Mouse (Mus musculus): ENCODE data around the gene Slc41a1. TPM values are rescaled to one million over a fixed set of nuclear protein-coding genes. Genes with fewer than 3 reads are reported as not detected.

Slc41a1 gene
- total RNA-seq, 2 experiments from 2014 or later = 0.96 TPM; not detected in 1

DNA sequence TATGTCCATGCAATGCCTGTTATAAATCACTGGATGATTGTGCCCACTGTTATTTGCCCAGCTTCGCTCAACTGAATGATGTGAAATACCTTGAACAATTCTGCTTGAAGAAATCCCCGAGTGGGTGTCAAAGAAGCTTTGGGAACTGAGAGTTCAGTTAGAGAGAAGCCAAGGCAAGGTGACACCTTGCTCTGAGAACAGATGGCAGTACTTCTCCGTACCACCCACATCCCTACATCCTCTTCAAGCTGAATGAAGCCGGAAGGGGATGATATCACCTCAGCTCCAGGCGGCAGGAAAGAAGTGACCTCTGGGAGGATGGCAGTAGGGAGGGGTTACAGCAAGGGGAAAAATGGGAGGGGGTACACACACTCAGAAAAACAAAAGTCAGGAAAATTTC, 3.7 kb upstream of the Slc41a1 start:
- no peak for ATAC-seq (replicated peaks; ENCODE audit: low FRiP score, poor library complexity, severe bottlenecking)

DNA sequence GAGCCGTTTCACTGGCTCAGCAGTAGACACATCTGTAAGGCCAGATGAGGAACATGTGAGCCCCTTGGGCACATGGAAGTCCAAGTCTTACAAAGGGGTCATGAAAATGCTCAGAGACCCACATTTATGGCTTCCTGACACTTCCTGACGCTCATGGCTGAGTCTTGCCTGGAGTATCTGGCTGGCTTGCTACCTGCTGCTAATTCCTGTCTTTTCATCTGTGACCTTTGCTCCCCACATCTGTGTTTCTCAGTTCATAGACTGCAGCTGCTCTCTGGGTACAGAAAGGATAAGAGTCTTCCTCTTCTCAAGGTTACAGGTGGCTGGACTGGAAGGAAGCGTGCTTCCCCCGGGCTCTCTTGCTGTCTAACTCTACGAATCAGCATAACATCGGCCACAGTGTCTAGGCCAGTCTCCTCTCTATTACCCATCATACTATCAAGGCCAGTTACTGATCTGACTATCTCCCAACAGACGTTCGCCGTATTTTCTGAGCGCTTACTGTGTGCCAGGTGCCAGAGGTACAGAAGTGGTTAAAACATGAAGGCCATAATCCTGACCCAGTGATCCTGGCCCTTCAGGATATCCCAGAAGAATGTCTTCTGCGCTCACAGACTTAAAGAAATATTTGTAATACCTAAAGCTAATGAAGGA, 2.6 kb upstream of the Slc41a1 start:
- ATAC-seq (replicated peaks; ENCODE audit: low FRiP score, poor library complexity, severe bottlenecking) = no peak

DNA sequence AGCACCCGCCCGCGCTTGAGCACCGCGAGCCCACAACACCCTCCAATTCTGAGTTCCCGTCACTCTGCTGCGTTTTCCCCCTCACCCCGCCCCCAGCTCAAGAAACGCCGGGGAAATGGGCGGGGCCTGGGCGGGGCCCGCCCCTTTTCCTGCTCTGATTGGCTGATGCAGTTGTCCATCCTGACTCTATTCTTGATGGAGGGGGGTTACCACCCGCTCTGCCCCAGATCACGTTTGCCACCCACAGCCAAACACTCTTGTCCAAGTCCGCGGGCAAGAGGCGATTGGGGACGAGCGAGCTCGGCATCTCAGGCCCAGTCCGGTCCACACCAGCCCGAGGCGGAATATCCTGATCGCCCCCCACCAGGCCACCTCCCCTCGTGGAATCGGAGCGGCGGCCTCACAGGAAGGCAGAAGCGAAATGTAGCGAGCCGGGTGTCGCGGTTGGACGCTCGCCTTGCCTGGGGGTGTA, 530 bp downstream of the Slc41a1 start:
- peak; percentile 82 for ATAC-seq (replicated peaks; ENCODE audit: low FRiP score, poor library complexity, severe bottlenecking)

DNA sequence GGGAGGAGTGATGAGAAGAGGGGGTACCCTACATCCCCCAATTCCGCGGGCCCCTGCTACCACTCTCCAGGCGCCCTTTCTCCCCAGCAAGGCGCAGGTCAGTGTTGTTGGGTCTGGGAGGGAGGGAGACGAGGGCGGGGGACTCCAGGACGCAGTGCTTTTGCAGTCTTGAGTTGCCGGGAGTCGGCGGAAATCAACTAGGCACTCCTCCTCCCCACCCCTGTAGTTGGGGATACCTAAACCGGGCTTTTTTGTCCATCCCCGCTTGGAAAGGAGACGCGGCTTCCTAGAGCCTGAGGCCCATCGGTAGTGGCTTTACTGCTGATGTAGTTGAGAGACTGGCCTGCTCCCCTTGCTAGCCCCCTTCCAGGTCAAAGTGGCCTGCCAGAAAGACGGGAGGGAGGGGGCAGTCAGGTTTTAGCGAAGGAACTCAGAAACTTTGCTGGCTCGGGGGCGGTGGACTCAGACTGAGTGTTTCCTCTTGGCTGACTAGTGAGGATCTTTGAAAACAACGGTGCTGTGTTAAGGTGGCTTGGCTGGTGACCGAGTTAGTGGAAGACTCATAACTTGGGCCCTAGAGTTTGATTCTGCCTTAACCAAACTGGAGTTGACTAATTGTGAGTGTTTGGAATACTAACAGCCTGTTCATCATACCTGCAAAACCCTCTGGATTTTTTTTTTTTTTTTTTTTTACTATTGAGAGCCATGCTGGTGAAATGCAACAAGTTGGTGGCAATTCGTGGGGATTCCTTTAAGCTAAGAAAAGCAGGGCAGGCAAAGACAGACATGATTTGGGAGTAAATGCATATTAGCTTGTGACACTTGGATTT, 1.2 kb downstream of the Slc41a1 start:
- ATAC-seq (replicated peaks; ENCODE audit: low FRiP score, poor library complexity, severe bottlenecking) = no peak

DNA sequence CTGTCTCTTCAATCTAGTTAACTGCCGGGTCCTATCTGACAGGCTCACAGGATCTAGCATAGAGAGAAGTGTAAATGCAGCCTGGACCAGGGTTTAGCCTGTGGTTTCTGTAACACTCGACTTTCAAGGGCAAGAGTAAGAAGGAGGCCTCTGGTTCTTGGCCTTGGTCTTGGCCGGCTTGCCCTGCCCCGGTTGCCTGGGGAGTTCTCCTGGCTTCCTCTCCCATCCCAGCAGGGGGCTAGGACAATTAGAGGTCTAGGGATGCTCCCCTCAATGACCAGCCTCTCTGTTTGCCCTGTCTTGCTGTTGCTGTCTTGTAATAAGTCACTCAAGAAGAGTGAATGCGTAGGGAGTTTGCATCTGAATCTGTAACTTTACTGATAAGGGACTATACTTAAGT, 2.0 kb downstream of the Slc41a1 start:
- ATAC-seq (replicated peaks; ENCODE audit: low FRiP score, poor library complexity, severe bottlenecking) = no peak

DNA sequence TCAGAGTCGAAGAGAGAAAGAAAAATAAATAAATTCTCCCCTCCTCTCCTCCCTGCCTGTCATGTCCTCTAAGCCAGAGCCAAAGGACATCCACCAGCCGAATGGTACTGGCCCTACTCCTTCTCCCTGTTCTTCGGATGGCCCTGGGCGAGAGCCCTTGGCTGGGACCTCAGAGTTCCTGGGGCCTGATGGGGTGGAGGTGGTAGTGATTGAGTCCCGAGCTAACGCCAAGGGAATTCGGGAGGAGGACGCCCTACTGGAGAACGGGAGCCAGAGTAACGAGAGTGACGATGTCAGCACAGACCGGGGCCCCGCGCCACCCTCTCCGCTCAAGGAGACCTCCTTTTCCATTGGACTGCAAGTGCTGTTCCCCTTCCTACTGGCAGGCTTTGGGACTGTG, 3.3 kb downstream of the Slc41a1 start:
- ATAC-seq (replicated peaks; ENCODE audit: low FRiP score, poor library complexity, severe bottlenecking) = no peak

DNA sequence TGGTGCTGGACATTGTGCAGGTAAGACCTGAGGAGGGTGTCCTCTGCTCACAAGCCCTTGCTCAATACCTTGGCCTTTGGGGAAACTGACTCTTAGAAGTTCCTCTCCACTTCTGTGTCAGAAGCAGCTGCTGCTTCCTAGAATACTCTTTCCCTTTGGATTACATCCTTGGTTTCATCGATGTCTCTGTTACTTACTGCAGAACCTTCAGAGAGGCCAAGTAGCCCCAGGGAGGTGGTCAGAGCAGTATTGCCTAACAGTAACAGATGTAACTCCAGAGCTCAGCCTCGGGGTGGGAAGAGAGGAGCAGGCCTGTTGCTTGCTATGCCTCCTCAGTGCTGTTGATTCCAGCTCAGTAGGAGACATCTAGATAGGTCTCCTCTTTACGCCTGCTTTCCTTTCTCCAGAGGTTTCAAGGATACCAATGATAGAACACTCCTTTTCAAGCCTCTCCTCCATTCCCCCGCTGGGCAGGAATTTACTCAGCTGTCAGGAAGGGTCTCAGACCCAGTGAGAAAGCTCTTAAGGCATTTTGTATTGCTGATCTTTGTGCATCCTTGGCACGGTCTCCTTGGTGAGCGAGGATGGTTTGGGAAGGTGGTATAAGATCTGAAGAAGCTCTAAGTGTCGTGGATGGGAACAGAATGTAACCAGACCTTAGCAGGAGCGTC, 3.8 kb downstream of the Slc41a1 start:
- no peak for ATAC-seq (replicated peaks; ENCODE audit: low FRiP score, poor library complexity, severe bottlenecking)

DNA sequence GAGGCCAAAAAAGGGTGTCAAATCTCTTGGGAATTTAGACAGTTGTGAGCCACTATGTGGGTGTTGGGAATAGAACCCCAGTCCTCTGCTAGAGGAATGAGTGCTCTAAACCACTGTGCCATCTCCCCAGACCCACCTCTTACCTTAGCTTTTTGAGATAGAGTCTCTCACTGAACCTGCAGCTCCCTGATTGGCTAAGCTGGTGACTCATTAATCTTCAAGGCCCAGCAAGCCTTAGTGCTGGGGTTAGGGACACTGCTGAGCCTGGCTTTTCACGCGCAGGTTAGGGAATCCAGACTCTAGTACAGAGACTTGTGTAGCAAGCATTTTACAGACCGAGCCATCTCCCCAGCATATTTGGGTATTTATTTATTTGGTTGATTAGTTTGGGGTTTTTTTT, 9.7 kb downstream of the Slc41a1 start:
- no peak for ATAC-seq (replicated peaks; ENCODE audit: low FRiP score, poor library complexity, severe bottlenecking)

DNA sequence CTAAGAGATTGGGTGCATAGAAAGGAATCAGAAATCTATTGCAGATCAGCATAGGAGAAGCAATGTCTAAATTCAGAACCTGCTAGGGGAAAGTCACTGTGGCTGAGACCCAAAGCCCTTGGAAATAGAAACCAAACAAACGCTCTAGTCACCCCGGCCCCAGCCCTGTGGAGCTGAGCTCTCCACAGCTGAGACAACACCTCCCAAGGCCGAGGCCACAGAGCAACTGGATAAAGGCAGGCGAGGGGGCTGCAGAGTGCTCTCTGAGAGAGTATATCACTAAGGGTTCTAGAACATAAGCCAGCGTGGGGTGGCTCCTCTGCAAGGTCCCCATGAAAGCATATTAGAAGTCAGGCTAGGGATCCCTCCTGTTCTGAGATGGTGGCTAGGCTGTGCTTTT, 11.2 kb downstream of the Slc41a1 start:
- no peak for ATAC-seq (replicated peaks; ENCODE audit: low FRiP score, poor library complexity, severe bottlenecking)

DNA sequence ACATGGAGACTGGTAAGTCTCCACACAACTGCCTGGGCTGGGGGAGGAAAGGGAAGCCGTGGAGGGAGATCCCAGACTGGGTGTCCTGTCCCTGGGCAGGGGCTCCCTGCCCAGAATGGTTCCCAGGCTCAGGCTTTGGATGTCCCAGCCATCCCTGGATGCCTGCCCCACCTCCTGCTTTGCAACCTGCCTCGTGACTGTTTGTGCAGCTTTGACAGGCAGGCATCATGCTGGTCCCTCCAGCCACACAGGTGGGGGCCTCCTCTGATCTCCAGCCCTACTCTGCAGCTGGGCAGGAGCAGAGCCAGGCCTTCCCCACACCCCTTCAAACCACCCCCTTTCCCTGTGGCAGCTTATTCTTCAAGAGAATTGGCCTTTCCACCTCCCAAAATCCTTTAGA, 12.0 kb downstream of the Slc41a1 start:
- ATAC-seq (replicated peaks; ENCODE audit: low FRiP score, poor library complexity, severe bottlenecking) = no peak

DNA sequence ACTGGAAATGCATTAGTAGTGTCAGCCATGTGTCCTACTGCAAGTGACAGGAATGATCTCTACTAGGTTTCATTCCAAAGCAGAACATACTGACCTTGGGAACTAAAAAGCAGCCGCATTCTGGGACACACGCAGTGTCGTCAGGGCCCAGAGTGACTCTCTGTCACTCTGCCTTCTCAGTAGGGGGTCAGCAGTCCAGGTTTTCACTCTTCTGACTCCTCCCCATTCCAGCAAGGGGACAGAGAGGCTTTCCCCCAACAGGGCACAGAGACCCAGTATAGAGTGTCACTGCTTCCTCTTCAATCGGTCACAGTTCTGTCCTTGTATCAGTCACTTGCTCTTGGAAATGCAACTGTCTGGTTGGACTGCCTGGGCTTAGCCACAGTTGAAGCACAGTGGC, 14.9 kb downstream of the Slc41a1 start:
- no peak for ATAC-seq (replicated peaks; ENCODE audit: low FRiP score, poor library complexity, severe bottlenecking)

DNA sequence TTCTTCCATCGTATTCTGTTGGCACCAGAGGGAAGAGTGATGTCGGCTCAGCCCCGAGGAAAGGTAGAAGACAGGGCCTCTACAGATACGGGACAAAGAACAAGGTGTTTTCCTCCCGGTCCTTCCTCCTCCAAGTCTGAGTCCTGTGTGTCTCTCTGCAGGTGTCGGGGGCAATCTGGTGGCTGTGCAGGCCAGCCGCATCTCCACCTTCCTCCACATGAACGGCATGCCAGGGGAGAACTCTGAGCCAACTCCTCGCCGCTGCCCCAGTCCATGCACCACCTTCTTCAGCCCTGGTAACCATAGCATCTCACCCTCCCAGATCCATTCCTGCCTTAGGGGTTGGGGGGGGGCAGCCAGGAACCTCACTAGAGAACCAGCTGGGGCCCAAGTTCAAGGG, 16.5 kb downstream of the Slc41a1 start:
- no peak for ATAC-seq (replicated peaks; ENCODE audit: low FRiP score, poor library complexity, severe bottlenecking)

DNA sequence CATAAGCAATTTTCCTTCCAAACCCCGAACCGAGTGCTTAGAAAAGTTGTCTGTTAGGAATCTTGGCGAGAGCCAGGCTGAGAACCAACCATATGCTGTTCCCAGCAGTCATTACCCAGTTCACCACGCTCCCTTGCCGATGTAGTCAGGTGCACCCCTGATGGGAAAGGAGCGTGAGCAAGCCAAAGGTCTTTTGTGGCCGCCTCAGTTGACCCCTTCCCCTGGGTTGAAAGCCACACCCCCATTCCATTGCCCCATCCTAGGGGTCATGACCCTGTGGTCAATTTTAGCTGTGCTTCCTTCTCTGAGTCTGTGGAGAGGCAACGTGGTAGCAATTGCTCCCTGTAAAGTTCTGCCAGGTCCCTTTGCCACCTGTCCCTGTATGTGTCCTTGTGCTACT, 17.6 kb downstream of the Slc41a1 start:
- no peak for ATAC-seq (replicated peaks; ENCODE audit: low FRiP score, poor library complexity, severe bottlenecking)

DNA sequence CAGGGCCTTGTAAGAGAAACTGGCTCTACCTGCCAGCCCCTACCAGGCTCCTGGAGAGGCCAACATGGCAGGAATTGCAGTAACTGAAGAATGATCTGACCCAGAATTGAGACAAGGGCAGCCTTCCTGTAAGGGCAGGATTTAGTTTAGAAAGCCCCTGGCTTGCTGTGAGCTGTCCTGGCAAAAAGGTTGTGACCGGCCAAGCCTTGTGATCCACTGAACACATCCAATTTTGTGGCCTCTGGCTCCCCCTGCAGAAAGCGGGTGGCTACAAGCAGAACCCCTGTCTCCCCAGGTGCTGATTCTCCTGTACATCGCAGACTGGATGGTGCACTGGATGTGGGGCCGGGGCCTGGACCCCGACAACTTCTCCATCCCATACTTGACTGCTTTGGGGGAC, 19.0 kb downstream of the Slc41a1 start:
- no peak for ATAC-seq (replicated peaks; ENCODE audit: low FRiP score, poor library complexity, severe bottlenecking)

DNA sequence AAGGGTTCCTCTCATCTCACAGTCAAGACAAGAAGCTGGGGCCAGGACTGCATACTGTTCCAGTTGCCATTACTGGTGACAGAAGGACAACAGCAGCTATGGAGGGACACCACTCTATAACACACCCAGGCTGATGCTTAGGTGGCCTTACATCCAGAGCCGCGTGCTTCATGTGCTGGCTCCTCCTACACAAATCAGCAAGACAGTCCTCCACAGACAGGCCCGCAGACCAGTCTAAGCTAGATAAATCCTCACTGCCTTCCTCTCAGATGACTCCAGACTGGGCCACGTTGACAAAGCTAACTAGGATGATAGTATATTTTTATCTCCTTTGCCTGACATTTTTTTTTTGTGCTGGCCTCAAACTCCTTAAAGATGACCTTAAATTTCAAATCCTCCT, 34.5 kb downstream of the Slc41a1 start:
- ATAC-seq (replicated peaks; ENCODE audit: low FRiP score, poor library complexity, severe bottlenecking) = no peak

DNA sequence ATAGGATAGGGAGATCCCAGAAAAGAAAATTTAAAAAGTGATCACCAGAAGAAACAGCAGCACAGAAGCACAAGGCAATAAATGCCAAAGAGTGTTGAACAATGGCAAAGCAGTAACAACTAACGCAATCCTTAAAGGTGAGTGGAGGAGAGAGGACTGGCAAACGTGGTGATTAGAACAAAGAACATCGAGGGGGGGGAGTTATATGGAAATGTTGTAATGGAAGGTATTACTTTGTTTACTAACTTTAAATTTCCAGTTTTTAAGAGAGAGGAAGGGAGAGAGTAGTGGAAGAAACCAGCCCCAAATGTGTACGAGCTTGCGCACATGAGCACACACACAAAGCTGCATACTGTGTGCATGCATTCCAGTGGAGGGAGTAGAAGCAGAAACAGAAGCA, 38.3 kb downstream of the Slc41a1 start:
- ATAC-seq (replicated peaks; ENCODE audit: low FRiP score, poor library complexity, severe bottlenecking) = no peak

DNA sequence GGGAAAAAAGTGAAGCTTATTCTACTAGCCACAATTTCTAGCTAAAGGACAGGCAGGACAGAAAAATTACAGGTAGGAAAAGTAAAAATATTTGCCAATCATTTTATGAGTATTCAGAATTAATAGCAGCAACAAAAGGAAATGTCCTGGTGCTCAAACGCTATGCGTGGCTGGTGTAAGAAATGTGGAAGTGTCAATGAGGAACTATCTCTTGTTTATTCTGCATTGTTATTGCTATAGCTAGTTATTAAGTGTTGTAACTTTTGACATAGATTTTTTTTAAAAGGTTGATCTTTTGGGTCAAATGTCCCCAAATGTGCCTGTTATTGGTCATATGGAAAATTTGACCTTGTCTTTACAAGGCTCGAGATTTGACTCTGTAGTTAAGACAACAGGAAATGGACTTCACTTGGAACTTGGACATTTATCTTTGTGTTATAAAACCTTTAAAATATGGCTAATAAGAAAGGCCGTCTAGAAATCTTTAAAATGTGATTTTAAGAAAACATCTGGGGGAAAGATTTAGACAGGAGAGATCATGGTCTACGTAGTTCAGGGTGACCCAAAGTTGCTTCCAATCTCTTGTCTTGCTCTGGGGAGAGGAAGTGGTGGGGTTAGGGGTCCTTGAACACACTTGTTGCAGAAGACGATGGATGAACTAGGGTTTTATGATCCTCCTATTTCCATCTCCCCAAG, 39.2 kb downstream of the Slc41a1 start:
- no peak for ATAC-seq (replicated peaks; ENCODE audit: low FRiP score, poor library complexity, severe bottlenecking)

DNA sequence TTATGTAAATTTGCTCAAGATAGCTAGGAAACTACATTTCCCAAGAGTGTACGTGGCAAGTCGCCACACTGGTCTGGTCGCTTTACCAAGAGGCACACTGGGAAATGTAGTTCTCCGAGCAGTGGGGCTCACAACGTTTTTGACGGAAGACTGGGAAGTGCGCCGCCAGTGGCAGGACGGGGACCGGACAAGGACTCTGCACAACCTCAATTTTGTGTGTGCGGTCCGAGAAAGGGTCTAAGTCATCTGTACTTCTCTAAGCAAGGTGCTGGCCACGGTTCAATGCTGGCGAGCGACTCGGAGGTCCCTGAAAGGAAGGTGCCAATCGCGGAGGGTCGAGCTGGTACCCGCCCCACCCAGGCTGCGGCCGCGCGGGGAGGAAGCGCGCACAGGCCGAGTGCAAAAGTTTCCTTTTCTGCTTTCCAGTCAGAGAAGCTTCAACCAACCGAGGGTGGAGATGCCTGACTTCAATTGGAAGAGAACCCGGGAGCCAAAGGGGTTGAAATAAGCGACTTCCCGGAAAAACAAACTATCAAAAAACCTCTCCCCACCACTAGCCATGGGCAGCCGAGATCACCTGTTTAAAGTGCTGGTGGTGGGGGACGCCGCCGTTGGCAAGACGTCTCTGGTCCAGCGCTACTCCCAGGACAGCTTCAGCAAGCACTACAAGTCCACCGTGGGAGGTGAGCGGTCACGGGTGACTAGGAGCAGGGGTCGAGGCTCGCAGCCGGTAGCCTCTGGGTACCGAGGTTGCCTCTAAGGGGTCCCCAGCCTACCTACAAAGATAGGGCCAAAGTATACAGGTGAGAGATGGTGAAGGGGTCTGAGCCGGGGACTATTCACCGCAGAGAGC, 40.0 kb downstream of the Slc41a1 start, which contains the start of gene Rab29:
Gene Rab29, plus strand, starts transcription at position 132 of the 853 bp plus-strand sequence.
- peak; percentile 95 for ATAC-seq (replicated peaks; ENCODE audit: low FRiP score, poor library complexity, severe bottlenecking)

DNA sequence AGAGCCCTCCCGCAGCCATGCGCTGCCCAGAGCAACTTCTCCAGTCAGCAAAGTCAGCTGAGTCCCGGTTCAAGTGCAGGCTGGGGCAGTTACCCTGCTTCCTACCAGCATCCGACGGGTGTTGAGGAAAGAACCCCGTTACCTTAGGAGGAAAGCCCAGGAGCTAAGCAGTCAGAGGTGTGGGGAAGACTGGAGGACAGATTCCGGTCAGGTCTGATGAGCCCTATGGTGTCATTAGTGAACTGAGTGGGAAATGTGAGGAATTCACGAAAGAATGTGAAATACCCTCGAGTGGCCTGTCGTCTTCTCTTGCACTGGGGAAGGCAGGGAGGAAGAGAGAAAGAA, 40.6 kb downstream of the Slc41a1 start:
- ATAC-seq (replicated peaks; ENCODE audit: low FRiP score, poor library complexity, severe bottlenecking) = peak; percentile 23; the same call in 1 of the 2 replicates

All from erythroblast, adult 5-6 weeks (primary cell).